Mouse (Mus musculus): ENCODE results near the gene Hbb-bh1. TPM values are rescaled to one million over a fixed set of nuclear protein-coding genes. Genes with fewer than 3 reads are reported as not detected.
A peak's percentile ranks its signal among the peaks of the same experiment; 100 is the strongest.

Gene Hbb-bh1
- total and polyA plus RNA-seq, 3 experiments, result 0.15 TPM; not detected in 2

GRCm38 (mm10) chr7:103860855-103861254, 17.9 kb upstream of the Hbb-bh1 start:
- Histone ChIP-seq H3K4me1 (ENCODE audit: control insufficient read depth in 1 of 2, insufficient read depth in 2 of 2, low read length in 2 of 2) (peaks cover 11 to 25% of the 10 kb centered on the region in 2 experiments), H3K9me3 (replicated peaks; ENCODE audit: insufficient read depth, low read length) (no peaks in the 10 kb centered on the region)

GRCm38 (mm10) chr7:103859076-103859475, 16.1 kb upstream of the Hbb-bh1 start:
- H3K4me3 ChIP-seq (ENCODE audit: control insufficient read depth in 1 of 2, insufficient read depth in 1 of 2, low read depth in 2 of 2, low read length in 2 of 2), result peak overlapping the region in 1 of 2 experiments; percentile 30; a peak in 2 of 4 replicates
- H3K36me3 ChIP-seq (ENCODE audit: control insufficient read depth in 1 of 2, insufficient read depth in 2 of 2, low read length in 2 of 2), result peaks cover 0 to 48% of the 10 kb centered on the region in 2 experiments; a peak in 2 of 4 replicates
- no peaks in the 10 kb centered on the region for H3K27me3 ChIP-seq (ENCODE audit: control insufficient read depth in 1 of 2, insufficient read depth in 2 of 2, low read length in 2 of 2)
- peak overlapping the region; percentile 39 for H3K9ac ChIP-seq (ENCODE audit: control insufficient read depth, low read depth, low read length, poor library complexity, severe bottlenecking)
- H3K4me1 ChIP-seq (ENCODE audit: control insufficient read depth in 1 of 2, insufficient read depth in 2 of 2, low read length in 2 of 2), result peaks cover 11 to 32% of the 10 kb centered on the region in 2 experiments
- no peaks in the 10 kb centered on the region for H3K79me2 ChIP-seq (ENCODE audit: control insufficient read depth, insufficient read depth, low read length, poor library complexity)
- no peaks in the 10 kb centered on the region for H3K9me3 ChIP-seq (replicated peaks; ENCODE audit: insufficient read depth, low read length)
- DNase-seq (ENCODE audit: low read depth, low spot score), result peak; percentile 90
- H3K27ac ChIP-seq (ENCODE audit: control insufficient read depth, low read depth, low read length), result peak overlapping the region; percentile 96
- TF ChIP-seq TAL1 (IDR thresholded peaks at IDR 0.05; ENCODE audit: low read length) (peak; percentile 86), ZNF384 (IDR thresholded peaks at IDR 0.05; ENCODE audit: low read depth, low read length) (no peak), RCOR1 (IDR thresholded peaks at IDR 0.05; ENCODE audit: low read depth, low read length) (peak; percentile 81), KAT2A (conservative IDR thresholded peaks at IDR 0.05; ENCODE audit: low read depth, low read length) (no peak), ZMIZ1 (IDR thresholded peaks at IDR 0.05; ENCODE audit: low read depth, low read length) (peak; percentile 83), POLR2A (IDR thresholded peaks at IDR 0.05; ENCODE audit: control insufficient read depth in 1 of 2, insufficient read depth in 1 of 2, low read depth in 1 of 2, low read length in 2 of 2, poor library complexity in 1 of 2) (no peak), USF1 (IDR thresholded peaks at IDR 0.05; ENCODE audit: low read depth, low read length) (no peak), SIN3A (IDR thresholded peaks at IDR 0.05; ENCODE audit: low read length) (peak; percentile 79), TCF12 (IDR thresholded peaks at IDR 0.05; ENCODE audit: low read depth, low read length) (peak; percentile 89), BHLHE40 (IDR thresholded peaks at IDR 0.05; ENCODE audit: borderline replicate concordance, low read depth, low read length) (0 out of 2 replicates have a peak, but pooled peaks have one; percentile 17), GABPA (IDR thresholded peaks at IDR 0.05; ENCODE audit: low read depth, low read length) (0 out of 2 replicates have a peak, but pooled peaks have one; percentile 61), HCFC1 (IDR thresholded peaks at IDR 0.05; ENCODE audit: low read depth, low read length) (0 out of 2 replicates have a peak, but pooled peaks have one; percentile 26), MAX (IDR thresholded peaks at IDR 0.05; ENCODE audit: low read length) (no peak), NRF1 (IDR thresholded peaks at IDR 0.05; ENCODE audit: insufficient read depth, low read depth, low read length, poor library complexity, severe bottlenecking) (no peak), NELFE (IDR thresholded peaks at IDR 0.05; ENCODE audit: low read depth, low read length) (no peak), MAFK (IDR thresholded peaks at IDR 0.05; ENCODE audit: borderline replicate concordance, low read depth, low read length) (no peak; the same call in 1 of the 2 replicates), MAZ (IDR thresholded peaks at IDR 0.05; ENCODE audit: low read depth, low read length) (peak; percentile 60; the same call in 1 of the 2 replicates), GATA1 (IDR thresholded peaks at IDR 0.05; ENCODE audit: low read depth, low read length) (peak; percentile 93), TBP (IDR thresholded peaks at IDR 0.05; ENCODE audit: low read depth, low read length) (0 out of 2 replicates have a peak, but pooled peaks have one; percentile 43), MYB (IDR thresholded peaks at IDR 0.05; ENCODE audit: low read depth, low read length) (no peak), MXI1 (IDR thresholded peaks at IDR 0.05; ENCODE audit: low read depth, low read length) (peak; percentile 51; the same call in 1 of the 2 replicates)

More at GRCm38 (mm10) chr7:103860855-103861254, 17.9 kb upstream of the Hbb-bh1 start:
- TF ChIP-seq TCF12 (IDR thresholded peaks at IDR 0.05; ENCODE audit: low read depth, low read length), result peak; percentile 80
- TF ChIP-seq NELFE (IDR thresholded peaks at IDR 0.05; ENCODE audit: low read depth, low read length), result no peak; the same call in 1 of the 2 replicates
- no peak for TF ChIP-seq MYC (IDR thresholded peaks at IDR 0.05; ENCODE audit: low read depth, low read length)
- TF ChIP-seq MAX (IDR thresholded peaks at IDR 0.05; ENCODE audit: low read length), result no peak
- TF ChIP-seq RCOR1 (IDR thresholded peaks at IDR 0.05; ENCODE audit: low read depth, low read length), result peak; percentile 67
- TF ChIP-seq MXI1 (IDR thresholded peaks at IDR 0.05; ENCODE audit: low read depth, low read length), result peak; percentile 34; the same call in 1 of the 2 replicates
- TF ChIP-seq ETS1 (IDR thresholded peaks at IDR 0.05; ENCODE audit: low read depth, low read length), result peak; percentile 99
- TF ChIP-seq SMC3 (IDR thresholded peaks at IDR 0.05; ENCODE audit: low read depth, low read length), result no peak
- peak; percentile 80; the same call in 1 of the 2 replicates for TF ChIP-seq JUND (IDR thresholded peaks at IDR 0.05; ENCODE audit: low read depth, low read length)
- TF ChIP-seq KAT2A (conservative IDR thresholded peaks at IDR 0.05; ENCODE audit: low read depth, low read length), result no peak
- TF ChIP-seq MAFK (IDR thresholded peaks at IDR 0.05; ENCODE audit: borderline replicate concordance, low read depth, low read length), result peak; percentile 98
- no peak for TF ChIP-seq ZNF384 (IDR thresholded peaks at IDR 0.05; ENCODE audit: low read depth, low read length)
- no peak for TF ChIP-seq ZMIZ1 (IDR thresholded peaks at IDR 0.05; ENCODE audit: low read depth, low read length)
- TF ChIP-seq CTCF (IDR thresholded peaks at IDR 0.05 in 2 of 3, conservative IDR thresholded peaks at IDR 0.05 in 1 of 3; ENCODE audit: control insufficient read depth in 1 of 3, insufficient read depth in 1 of 3, low read depth in 2 of 3, low read length in 3 of 3, poor library complexity in 1 of 3, severe bottlenecking in 1 of 3), result no peak
- TF ChIP-seq CHD1 (IDR thresholded peaks at IDR 0.05; ENCODE audit: low read depth, low read length), result 0 out of 2 replicates have a peak, but pooled peaks have one; percentile 69
- no peak for TF ChIP-seq ZC3H11A (IDR thresholded peaks at IDR 0.05; ENCODE audit: low read depth, low read length)
- no peak for TF ChIP-seq ELF1 (IDR thresholded peaks at IDR 0.05; ENCODE audit: low read depth, low read length)
- TF ChIP-seq HCFC1 (IDR thresholded peaks at IDR 0.05; ENCODE audit: low read depth, low read length), result no peak
- TF ChIP-seq BHLHE40 (IDR thresholded peaks at IDR 0.05; ENCODE audit: borderline replicate concordance, low read depth, low read length), result no peak
- peak; percentile 79 for TF ChIP-seq TAL1 (IDR thresholded peaks at IDR 0.05; ENCODE audit: low read length)
- peak; percentile 99 for TF ChIP-seq GABPA (IDR thresholded peaks at IDR 0.05; ENCODE audit: low read depth, low read length)
- no peak for TF ChIP-seq USF2 (IDR thresholded peaks at IDR 0.05; ENCODE audit: borderline replicate concordance in 1 of 2, insufficient read depth in 1 of 2, low read depth in 1 of 2, low read length in 2 of 2)
- peak; percentile 84 to 91 for TF ChIP-seq EP300 (IDR thresholded peaks at IDR 0.05; ENCODE audit: low read depth in 1 of 2, low read length in 2 of 2)
- TF ChIP-seq POLR2A (IDR thresholded peaks at IDR 0.05; ENCODE audit: control insufficient read depth in 1 of 2, insufficient read depth in 1 of 2, low read depth in 1 of 2, low read length in 2 of 2, poor library complexity in 1 of 2), result peak in 1 of 2 experiments; percentile 33; a peak in 1 of 4 replicates
- TF ChIP-seq SIN3A (IDR thresholded peaks at IDR 0.05; ENCODE audit: low read length), result peak; percentile 91
- TF ChIP-seq MAZ (IDR thresholded peaks at IDR 0.05; ENCODE audit: low read depth, low read length), result no peak
- TF ChIP-seq GATA1 (IDR thresholded peaks at IDR 0.05; ENCODE audit: low read depth, low read length), result peak; percentile 81
- peak overlapping the region; percentile 37; the same call in 1 of the 2 replicates for H3K9ac ChIP-seq (ENCODE audit: control insufficient read depth, low read depth, low read length, poor library complexity, severe bottlenecking)
- peak overlapping the region; percentile 84 for H3K27ac ChIP-seq (ENCODE audit: control insufficient read depth, low read depth, low read length)
- DNase-seq (ENCODE audit: low read depth, low spot score), result peak; percentile 98
- H3K36me3 ChIP-seq (ENCODE audit: control insufficient read depth in 1 of 2, insufficient read depth in 2 of 2, low read length in 2 of 2), result peaks cover 0 to 39% of the 10 kb centered on the region in 2 experiments; a peak in 2 of 4 replicates
- no peaks in the 10 kb centered on the region for H3K79me2 ChIP-seq (ENCODE audit: control insufficient read depth, insufficient read depth, low read length, poor library complexity)
- no peaks in the 10 kb centered on the region for H3K27me3 ChIP-seq (ENCODE audit: control insufficient read depth in 1 of 2, insufficient read depth in 2 of 2, low read length in 2 of 2)
- H3K4me3 ChIP-seq (ENCODE audit: control insufficient read depth in 1 of 2, insufficient read depth in 1 of 2, low read depth in 2 of 2, low read length in 2 of 2), result no peak overlapping the region; a peak in 1 of 4 replicates
